Mouse (Mus musculus) splenic B cell, adult 2 months (primary cell): ENCODE results near the gene Sept12.

ENCODE experiments used
- DNase-seq: peaks from one replicate; pipeline ENCODE4 v3.0.0-alpha.2; 2011; ENCODE audit warnings: low read depth, low spot score
- H3K27me3 ChIP-seq: 2 replicates; pipeline ENCODE4 v1.6.1; 2012; ENCODE audit warnings: mild to moderate bottlenecking, low read length, moderate library complexity, mixed read lengths; ENCODE audit not compliant: control insufficient read depth, poor library complexity, insufficient read depth, severe bottlenecking
- H3K36me3 ChIP-seq: 2 replicates; pipeline ENCODE4 v1.6.1; 2012; ENCODE audit warnings: mild to moderate bottlenecking, low read length, moderate library complexity, mixed read lengths; ENCODE audit not compliant: control insufficient read depth, poor library complexity, insufficient read depth, severe bottlenecking

Sept12 gene

DNA sequence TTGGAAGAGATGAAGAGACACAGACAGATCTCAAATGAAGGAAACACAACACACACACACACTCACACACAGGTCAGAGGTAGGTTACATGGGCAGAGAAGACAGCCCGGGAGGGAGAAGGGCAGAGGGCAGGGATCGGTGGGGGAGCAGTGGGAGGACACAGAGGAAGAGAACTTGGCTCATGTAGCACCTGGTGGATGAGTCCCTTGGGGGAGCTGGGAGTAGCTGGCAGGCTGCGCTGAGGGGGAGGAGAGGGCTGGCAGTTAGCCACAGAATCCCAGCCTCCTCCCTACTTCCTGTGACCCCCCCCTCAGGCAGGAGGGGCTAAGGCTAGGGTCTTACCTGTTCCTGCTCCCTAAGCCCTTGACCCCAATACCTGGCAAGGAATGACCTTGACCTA, at the start of gene Sept12:
Gene Sept12 (minus strand): TSS at position 300 of the 400 bp plus-strand sequence.
- Histone ChIP-seq H3K27me3 (no peaks in the 10 kb centered on the region), H3K36me3 (no peaks in the 10 kb centered on the region)
- no peak for DNase-seq

DNA sequence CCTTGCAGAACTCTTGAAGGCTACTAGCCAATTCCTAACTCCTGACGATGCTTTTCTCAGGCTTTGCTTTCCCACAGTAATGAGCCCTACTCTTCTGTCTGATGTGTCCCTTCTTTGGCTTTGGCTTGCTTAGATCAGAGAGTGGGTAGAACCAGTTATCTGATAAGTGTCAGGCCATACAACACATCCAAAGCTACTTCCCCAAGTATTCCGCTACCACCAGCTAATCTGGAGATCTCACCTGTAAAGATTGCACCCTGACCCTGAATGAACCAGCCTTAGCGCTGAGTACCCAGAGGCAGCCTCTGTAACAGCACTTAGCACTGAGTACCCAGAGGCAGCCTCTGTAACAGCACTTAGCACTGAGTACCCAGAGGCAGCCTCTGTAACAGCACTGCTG, 47.7 kb upstream of the Sept12 start:
- H3K36me3 ChIP-seq = peaks cover 20% of the 10 kb centered on the region
- H3K27me3 ChIP-seq = no peaks in the 10 kb centered on the region
- no peak for DNase-seq

DNA sequence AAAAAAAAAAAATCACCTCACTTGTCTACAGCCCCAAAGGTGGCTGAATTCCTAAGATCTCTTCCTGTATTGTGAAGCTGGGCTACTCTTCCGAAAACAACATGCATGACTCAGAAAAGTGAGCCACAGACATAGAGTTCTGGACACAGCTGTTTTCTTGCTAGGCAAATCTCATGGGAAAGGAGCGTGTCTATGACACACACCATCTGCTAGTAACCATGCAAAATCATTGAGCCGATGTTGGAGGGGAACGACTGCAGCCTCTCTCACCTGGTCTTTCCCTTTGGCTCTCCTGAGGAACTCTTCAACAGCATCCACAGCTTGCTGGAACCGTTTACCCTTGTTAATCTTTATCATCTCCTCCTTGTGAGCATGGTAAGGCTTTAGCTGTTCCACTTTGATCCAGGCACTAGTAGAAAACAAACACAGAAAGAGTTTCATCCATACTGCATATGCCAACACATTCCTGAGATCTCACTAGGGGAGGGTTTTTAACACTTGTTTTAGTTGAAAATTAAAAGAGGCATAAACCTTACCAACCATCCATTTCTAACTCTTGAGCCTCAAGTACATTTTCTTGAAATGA, 39.1 kb upstream of the Sept12 start:
- Histone ChIP-seq H3K36me3 (peaks cover 21% of the 10 kb centered on the region), H3K27me3 (no peaks in the 10 kb centered on the region)
- DNase-seq = no peak

- Histone ChIP-seq H3K36me3 (peaks cover 18% of the 10 kb centered on the region), H3K27me3 (no peaks in the 10 kb centered on the region)
- DNase-seq = no peak
These were observed 37.9 kb upstream of the Sept12 start for GRCm38 (mm10) chr16:5035591-5035990.

- H3K36me3 ChIP-seq = peaks cover 33% of the 10 kb centered on the region
- H3K27me3 ChIP-seq = no peaks in the 10 kb centered on the region
- peak; percentile 62 for DNase-seq
These were observed 32.2 kb upstream of the Sept12 start for GRCm38 (mm10) chr16:5029847-5030246.

DNA sequence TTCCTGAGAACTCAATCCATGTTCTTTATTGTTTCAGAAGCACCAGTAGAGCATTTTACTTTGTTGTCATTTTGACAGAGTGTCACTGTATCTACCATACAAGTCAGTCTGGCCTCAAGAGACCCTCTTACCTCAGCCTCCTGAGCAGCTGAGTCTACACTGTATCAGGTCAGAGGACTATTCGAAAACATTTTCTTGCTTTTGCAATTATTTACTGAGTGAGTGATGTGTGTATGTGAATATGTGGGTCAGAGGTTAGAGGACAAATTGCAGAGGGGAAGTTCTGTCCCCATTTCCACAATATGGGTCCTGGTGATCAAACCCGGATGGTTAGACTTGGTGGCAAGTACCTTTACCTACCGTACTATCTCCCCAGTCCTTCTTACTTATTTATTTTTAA, 26.4 kb upstream of the Sept12 start:
- DNase-seq = no peak
- Histone ChIP-seq H3K36me3 (peaks cover 26% of the 10 kb centered on the region), H3K27me3 (no peaks in the 10 kb centered on the region; the same call in 1 of the 2 replicates)

GRCm38 (mm10) chr16:5014578-5014977, 16.9 kb upstream of the Sept12 start:
- Histone ChIP-seq H3K36me3 (peaks cover 7% of the 10 kb centered on the region), H3K27me3 (no peaks in the 10 kb centered on the region)
- DNase-seq = peak; percentile 29

DNA sequence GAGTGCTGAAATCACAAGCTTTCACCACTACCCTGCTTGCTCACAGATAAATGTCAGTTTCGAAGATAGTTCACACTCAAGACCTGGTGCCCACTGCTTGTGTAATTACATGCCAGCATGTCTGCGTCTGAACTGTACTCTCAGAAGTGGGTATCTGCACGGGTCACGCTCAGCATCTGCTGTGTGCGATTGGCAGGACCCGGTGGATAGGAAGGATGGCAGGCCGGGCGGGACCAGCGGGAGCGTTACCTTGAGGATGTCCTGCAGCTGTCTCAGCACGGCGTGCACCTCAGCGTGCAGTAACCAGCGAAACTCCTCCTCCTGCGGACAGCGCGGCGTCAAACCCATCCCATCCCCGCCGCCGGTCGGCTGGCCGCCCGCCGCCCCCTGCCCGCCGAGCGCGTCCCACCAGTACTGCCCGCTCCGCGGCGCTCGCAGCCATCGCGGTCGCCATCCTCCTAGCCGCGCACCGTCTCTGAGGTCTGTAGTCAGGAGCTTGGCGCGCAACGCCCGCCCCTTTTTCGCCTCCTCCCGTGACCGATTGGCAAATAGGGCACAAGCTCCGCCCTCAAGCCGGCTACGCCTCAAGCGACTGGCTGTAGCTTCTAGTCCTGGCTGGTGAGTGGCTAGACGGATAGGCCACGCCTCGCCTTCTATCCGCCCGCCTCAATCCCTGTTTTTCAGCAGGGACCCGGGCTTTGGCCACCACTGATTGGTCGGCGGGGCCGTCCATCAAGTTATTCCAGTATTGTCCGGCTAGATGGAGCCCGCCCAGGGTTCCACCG, 15.6 kb upstream of the Sept12 start, which contains the start of gene Rogdi:
Gene Rogdi (minus strand): TSS at position 500 of the 785 bp plus-strand sequence.
- DNase-seq = peak; percentile 97
- H3K36me3 ChIP-seq = peaks cover 2% of the 10 kb centered on the region
- H3K27me3 ChIP-seq = no peaks in the 10 kb centered on the region

- DNase-seq = peak; percentile 13
These were observed 14.7 kb upstream of the Sept12 start for GRCm38 (mm10) chr16:5012036-5013005.

GRCm38 (mm10) chr16:5011285-5011684, 13.6 kb upstream of the Sept12 start:
- H3K36me3 ChIP-seq = peaks cover 1% of the 10 kb centered on the region
- H3K27me3 ChIP-seq = no peaks in the 10 kb centered on the region
- peak; percentile 88 for DNase-seq

More at GRCm38 (mm10) chr16:5012036-5013005, 14.7 kb upstream of the Sept12 start:
- Histone ChIP-seq H3K27me3 (no peaks in the 10 kb centered on the region), H3K36me3 (peaks cover 1% of the 10 kb centered on the region)

- DNase-seq = no peak
- Histone ChIP-seq H3K36me3 (peaks cover 1% of the 10 kb centered on the region), H3K27me3 (no peaks in the 10 kb centered on the region)
These were observed 12.8 kb upstream of the Sept12 start for GRCm38 (mm10) chr16:5010371-5010935.

- DNase-seq = no peak
- H3K36me3 ChIP-seq = no peaks in the 10 kb centered on the region; the same call in 1 of the 2 replicates
- no peaks in the 10 kb centered on the region for H3K27me3 ChIP-seq
These were observed 10.4 kb upstream of the Sept12 start for GRCm38 (mm10) chr16:5008076-5008475.

- Histone ChIP-seq H3K36me3 (no peaks in the 10 kb centered on the region; the same call in 1 of the 2 replicates), H3K27me3 (no peaks in the 10 kb centered on the region)
- no peak for DNase-seq
These were observed 9.8 kb upstream of the Sept12 start for GRCm38 (mm10) chr16:5007492-5007891.

DNA sequence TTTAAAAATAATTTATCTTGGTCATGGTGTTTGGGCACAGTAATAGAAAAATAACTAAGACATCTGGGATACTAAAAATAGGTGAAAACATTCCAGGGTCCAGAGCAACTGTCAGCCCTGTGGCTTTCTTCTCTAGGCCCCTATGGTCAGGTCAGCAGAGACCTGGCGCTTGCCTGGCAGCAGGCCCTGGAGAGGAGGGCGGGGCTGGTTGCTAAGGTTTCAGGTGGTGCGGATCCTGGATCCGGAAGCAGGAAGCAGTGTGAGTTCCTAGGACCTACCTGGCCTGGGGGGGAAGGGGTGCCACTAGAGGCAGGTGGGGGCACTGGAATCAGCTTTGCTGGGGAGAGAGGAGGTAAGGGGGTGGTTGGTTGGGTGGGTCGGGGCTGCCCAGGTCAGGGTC, 9.4 kb upstream of the Sept12 start, which contains the start of gene Smim22:
Gene Smim22 (plus strand): TSS at position 222 of the 400 bp plus-strand sequence.
- Histone ChIP-seq H3K27me3 (no peaks in the 10 kb centered on the region), H3K36me3 (no peaks in the 10 kb centered on the region; the same call in 1 of the 2 replicates)
- no peak for DNase-seq
